Mouse (Mus musculus) stomach, postnatal 0 days (tissue): ENCODE measurements around the gene Ttll3.

Experiments used
- CTCF ChIP-seq: IDR thresholded peaks from 2 replicates; pipeline ENCODE4 v1.5.1; 2016; ENCODE audit warnings: antibody characterized with exemption, low read depth, mild to moderate bottlenecking, moderate library complexity
- EP300 ChIP-seq: optimal IDR thresholded peaks from 2 replicates; pipeline ENCODE3; 2016; ENCODE audit warnings: antibody characterized with exemption

DNA sequence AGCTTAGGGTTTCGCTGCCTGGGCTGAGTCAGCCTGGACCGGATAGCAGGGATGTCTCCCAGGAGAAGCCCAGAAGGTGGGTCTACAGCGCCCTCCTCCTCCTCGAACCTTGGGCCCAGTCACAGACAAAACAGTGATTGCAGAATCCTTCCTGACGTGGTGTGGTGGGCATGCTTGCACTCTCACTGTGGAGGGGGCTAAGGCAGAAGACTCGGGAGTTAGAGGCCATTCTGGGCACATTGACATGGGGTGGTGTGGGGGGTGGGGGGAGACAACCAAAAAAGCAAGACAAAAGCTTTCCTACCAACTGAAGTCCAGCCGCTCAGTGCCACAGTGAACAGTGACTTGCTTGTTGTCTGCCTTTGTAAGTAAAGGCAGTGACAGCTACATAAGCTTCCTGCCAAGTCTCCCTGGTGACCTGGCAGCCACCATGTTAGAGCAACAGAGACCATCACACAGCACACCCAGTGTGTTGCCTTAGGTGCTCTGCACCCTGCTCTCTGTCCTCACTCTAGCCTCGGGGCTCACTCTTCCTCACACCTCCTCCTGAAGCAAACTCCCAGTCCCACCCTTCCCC is 4.6 kb upstream of the Ttll3 start:
- TF ChIP-seq CTCF (no peak), EP300 (no peak)
